Mouse (Mus musculus): ENCODE measurements around the gene Wdr92. TPM values are rescaled to one million over a fixed set of nuclear protein-coding genes. Genes with fewer than 3 reads are reported as not detected.

Gene Wdr92
- polyA plus RNA-seq, 1 experiment from 2014 or later = 35.2 TPM

GRCm38 (mm10) chr11:17192151-17192844 is 10.4 kb downstream of the Wdr92 start:
- no peaks in the 10 kb centered on the region for H3K4me1 ChIP-seq (replicated peaks; ENCODE audit: control insufficient read depth, insufficient read depth, low read length)
- WGBS = 87% methylated on average over 9 of the region's 9 CpGs
- no peak overlapping the region for H3K27ac ChIP-seq (ENCODE audit: low read depth, low read length)
- no peak overlapping the region for H3K4me3 ChIP-seq (ENCODE audit: low read depth, low read length)
- no peak overlapping the region for H3K9ac ChIP-seq (ENCODE audit: low read depth, low read length)
- no peaks in the 10 kb centered on the region for H3K27me3 ChIP-seq (ENCODE audit: control insufficient read depth, insufficient read depth, low read length)
- H3K36me3 ChIP-seq (ENCODE audit: control insufficient read depth, insufficient read depth, low read length) = 0 out of 2 replicates have a peak, but pooled peaks cover 2% of the 10 kb centered on the region
- H3K9me3 ChIP-seq (ENCODE audit: control insufficient read depth, low read length) = no peaks in the 10 kb centered on the region
- ATAC-seq (ENCODE audit: low FRiP score) (no peak), DNase-seq (ENCODE audit: low spot score) (no peak)
- H3K4me2 ChIP-seq (replicated peaks; ENCODE audit: low read depth, low read length) = no peak overlapping the region

GRCm38 (mm10) chr11:17199170-17199569 is 17.3 kb downstream of the Wdr92 start:
- Histone ChIP-seq H3K4me1 (replicated peaks; ENCODE audit: control insufficient read depth, insufficient read depth, low read length) (no peaks in the 10 kb centered on the region), H3K9me3 (ENCODE audit: control insufficient read depth, low read length) (no peaks in the 10 kb centered on the region), H3K4me2 (replicated peaks; ENCODE audit: low read depth, low read length) (no peak overlapping the region), H3K9ac (ENCODE audit: low read depth, low read length) (no peak overlapping the region), H3K27me3 (ENCODE audit: control insufficient read depth, insufficient read depth, low read length) (no peaks in the 10 kb centered on the region), H3K27ac (ENCODE audit: low read depth, low read length) (no peak overlapping the region), H3K4me3 (ENCODE audit: low read depth, low read length) (no peak overlapping the region), H3K36me3 (ENCODE audit: control insufficient read depth, insufficient read depth, low read length) (0 out of 2 replicates have a peak, but pooled peaks cover 2% of the 10 kb centered on the region)
- no peak for DNase-seq (ENCODE audit: low spot score)
- 92% methylated on average over 5 of the region's 5 CpGs for WGBS
- ATAC-seq (ENCODE audit: low FRiP score) = no peak

- DNase-seq (ENCODE audit: low spot score) = no peak
- Histone ChIP-seq H3K27me3 (ENCODE audit: control insufficient read depth, insufficient read depth, low read length) (no peaks in the 10 kb centered on the region), H3K27ac (ENCODE audit: low read depth, low read length) (no peak overlapping the region), H3K9ac (ENCODE audit: low read depth, low read length) (no peak overlapping the region), H3K4me1 (replicated peaks; ENCODE audit: control insufficient read depth, insufficient read depth, low read length) (no peaks in the 10 kb centered on the region), H3K9me3 (ENCODE audit: control insufficient read depth, low read length) (no peaks in the 10 kb centered on the region), H3K4me3 (ENCODE audit: low read depth, low read length) (no peak overlapping the region), H3K36me3 (ENCODE audit: control insufficient read depth, insufficient read depth, low read length) (0 out of 2 replicates have a peak, but pooled peaks cover 2% of the 10 kb centered on the region), H3K4me2 (replicated peaks; ENCODE audit: low read depth, low read length) (no peak overlapping the region)
- 93% methylated on average over 3 of the region's 3 CpGs for WGBS
- no peak for ATAC-seq (ENCODE audit: low FRiP score)
These were observed 18.1 kb downstream of the Wdr92 start for GRCm38 (mm10) chr11:17199840-17200501.

- H3K27ac ChIP-seq (ENCODE audit: low read depth, low read length) = no peak overlapping the region
- no peak overlapping the region for H3K4me2 ChIP-seq (replicated peaks; ENCODE audit: low read depth, low read length)
- ATAC-seq (ENCODE audit: low FRiP score) (no peak), DNase-seq (ENCODE audit: low spot score) (no peak)
- no peak overlapping the region for H3K4me3 ChIP-seq (ENCODE audit: low read depth, low read length)
- no peaks in the 10 kb centered on the region for H3K27me3 ChIP-seq (ENCODE audit: control insufficient read depth, insufficient read depth, low read length)
- no peaks in the 10 kb centered on the region for H3K9me3 ChIP-seq (ENCODE audit: control insufficient read depth, low read length)
- 97% methylated on average over 4 of the region's 4 CpGs for WGBS
- H3K36me3 ChIP-seq (ENCODE audit: control insufficient read depth, insufficient read depth, low read length) = no peaks in the 10 kb centered on the region
- H3K4me1 ChIP-seq (replicated peaks; ENCODE audit: control insufficient read depth, insufficient read depth, low read length) = no peaks in the 10 kb centered on the region
- H3K9ac ChIP-seq (ENCODE audit: low read depth, low read length) = no peak overlapping the region
These were observed 19.0 kb downstream of the Wdr92 start for GRCm38 (mm10) chr11:17200936-17201335.

DNA sequence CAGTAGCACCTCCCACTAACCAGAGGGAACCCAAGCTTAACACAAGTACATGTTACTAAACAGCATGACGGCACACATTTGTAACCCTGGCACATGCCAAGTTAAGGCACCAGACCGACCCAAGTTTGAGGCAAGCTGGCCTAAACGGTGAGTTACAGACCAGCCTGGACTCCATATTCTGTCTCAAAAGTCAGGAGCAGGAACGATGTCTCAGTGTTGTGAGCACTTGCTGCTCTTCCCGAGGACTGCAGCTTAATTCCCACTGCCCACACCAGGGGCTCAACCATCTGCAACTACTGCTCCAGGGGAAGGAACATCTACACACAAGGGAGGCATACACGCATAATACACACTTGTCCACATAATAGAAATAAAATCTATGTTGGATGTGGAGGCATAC is 20.6 kb downstream of the Wdr92 start:
- no peak for DNase-seq (ENCODE audit: low spot score)
- Histone ChIP-seq H3K27me3 (ENCODE audit: control insufficient read depth, insufficient read depth, low read length) (no peaks in the 10 kb centered on the region), H3K4me1 (replicated peaks; ENCODE audit: control insufficient read depth, insufficient read depth, low read length) (no peaks in the 10 kb centered on the region), H3K9me3 (ENCODE audit: control insufficient read depth, low read length) (no peaks in the 10 kb centered on the region), H3K36me3 (ENCODE audit: control insufficient read depth, insufficient read depth, low read length) (0 out of 2 replicates have a peak, but pooled peaks cover 2% of the 10 kb centered on the region), H3K9ac (ENCODE audit: low read depth, low read length) (no peak overlapping the region), H3K4me3 (ENCODE audit: low read depth, low read length) (no peak overlapping the region), H3K27ac (ENCODE audit: low read depth, low read length) (no peak overlapping the region), H3K4me2 (replicated peaks; ENCODE audit: low read depth, low read length) (no peak overlapping the region)
- no peak for ATAC-seq (ENCODE audit: low FRiP score)
- WGBS = 88% methylated on average over 6 of the region's 6 CpGs

GRCm38 (mm10) chr11:17211258-17212140 is 29.6 kb downstream of the Wdr92 start, which contains the start of gene Pno1:
Gene Pno1 (minus strand): TSS chr11:17211568.
- DNase-seq (ENCODE audit: low spot score) (peak; percentile 96), ATAC-seq (ENCODE audit: low FRiP score) (peak; percentile 100)
- Histone ChIP-seq H3K27me3 (ENCODE audit: control insufficient read depth, insufficient read depth, low read length) (no peaks in the 10 kb centered on the region), H3K36me3 (ENCODE audit: control insufficient read depth, insufficient read depth, low read length) (0 out of 2 replicates have a peak, but pooled peaks cover 2% of the 10 kb centered on the region), H3K9ac (ENCODE audit: low read depth, low read length) (peak within 1 kb of the TSS; percentile 81), H3K4me3 (ENCODE audit: low read depth, low read length) (peak within 1 kb of the TSS; percentile 86), H3K27ac (ENCODE audit: low read depth, low read length) (0 out of 2 replicates have a peak within 1 kb of the TSS, but pooled peaks have one; percentile 30), H3K9me3 (ENCODE audit: control insufficient read depth, low read length) (no peaks in the 10 kb centered on the region), H3K4me2 (replicated peaks; ENCODE audit: low read depth, low read length) (peak within 1 kb of the TSS; percentile 57), H3K4me1 (replicated peaks; ENCODE audit: control insufficient read depth, insufficient read depth, low read length) (no peaks in the 10 kb centered on the region)
- WGBS = under 1% methylated on average over 63 of the region's 65 CpGs

GRCm38 (mm10) chr11:17212141-17212495 is 30.2 kb downstream of the Wdr92 start:
- WGBS = 2% methylated on average over 10 of the region's 10 CpGs
- peak overlapping the region; percentile 57 for H3K4me2 ChIP-seq (replicated peaks; ENCODE audit: low read depth, low read length)
- H3K36me3 ChIP-seq (ENCODE audit: control insufficient read depth, insufficient read depth, low read length) = 0 out of 2 replicates have a peak, but pooled peaks cover 2% of the 10 kb centered on the region
- ATAC-seq (ENCODE audit: low FRiP score) (no peak), DNase-seq (ENCODE audit: low spot score) (no peak)
- no peaks in the 10 kb centered on the region for H3K4me1 ChIP-seq (replicated peaks; ENCODE audit: control insufficient read depth, insufficient read depth, low read length)
- H3K9me3 ChIP-seq (ENCODE audit: control insufficient read depth, low read length) = no peaks in the 10 kb centered on the region
- H3K9ac ChIP-seq (ENCODE audit: low read depth, low read length) = peak overlapping the region; percentile 81
- H3K4me3 ChIP-seq (ENCODE audit: low read depth, low read length) = peak overlapping the region; percentile 86
- H3K27me3 ChIP-seq (ENCODE audit: control insufficient read depth, insufficient read depth, low read length) = no peaks in the 10 kb centered on the region
- 0 out of 2 replicates have a peak overlapping the region, but pooled peaks have one; percentile 30 for H3K27ac ChIP-seq (ENCODE audit: low read depth, low read length)

DNA sequence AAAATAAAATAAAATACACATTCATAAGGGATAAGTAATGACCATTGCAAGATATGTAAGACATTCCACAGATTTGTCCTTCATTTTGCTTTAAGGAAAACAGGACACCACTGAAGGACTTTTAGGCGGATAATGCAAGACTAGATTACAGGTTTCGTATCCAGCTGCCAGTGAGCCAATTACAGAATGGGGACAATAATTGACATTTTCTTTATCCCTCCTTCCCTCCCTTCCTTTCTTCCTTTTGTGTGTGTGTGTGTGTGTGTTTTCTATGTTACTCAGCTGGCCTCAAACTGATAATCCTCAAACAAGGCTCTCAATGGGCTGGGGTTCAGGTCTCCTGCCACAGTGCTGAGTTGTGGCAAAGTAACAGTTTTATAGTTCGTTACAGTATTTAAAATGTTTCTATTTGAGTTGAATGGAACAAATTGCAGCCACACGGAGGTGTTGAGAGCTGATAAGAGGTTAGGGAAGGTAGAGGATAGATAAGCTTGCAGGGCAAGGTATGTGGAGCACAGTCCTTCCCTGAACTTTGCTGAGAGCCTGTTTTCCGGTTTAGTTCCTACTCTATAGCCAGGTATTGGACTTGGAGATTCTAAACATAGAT is 31.1 kb downstream of the Wdr92 start:
- no peaks in the 10 kb centered on the region for H3K36me3 ChIP-seq (ENCODE audit: control insufficient read depth, insufficient read depth, low read length)
- ATAC-seq (ENCODE audit: low FRiP score) = no peak
- H3K4me2 ChIP-seq (replicated peaks; ENCODE audit: low read depth, low read length) = no peak overlapping the region
- H3K9ac ChIP-seq (ENCODE audit: low read depth, low read length) = no peak overlapping the region
- no peak overlapping the region for H3K4me3 ChIP-seq (ENCODE audit: low read depth, low read length)
- no peaks in the 10 kb centered on the region for H3K9me3 ChIP-seq (ENCODE audit: control insufficient read depth, low read length)
- H3K27me3 ChIP-seq (ENCODE audit: control insufficient read depth, insufficient read depth, low read length) = no peaks in the 10 kb centered on the region
- H3K27ac ChIP-seq (ENCODE audit: low read depth, low read length) = no peak overlapping the region
- WGBS = 88% methylated on average over 5 of the region's 5 CpGs
- no peak for DNase-seq (ENCODE audit: low spot score)
- H3K4me1 ChIP-seq (replicated peaks; ENCODE audit: control insufficient read depth, insufficient read depth, low read length) = no peaks in the 10 kb centered on the region
